Mouse (Mus musculus) T-cell, adult 2 months (primary cell): ENCODE measurements at regions not wholly inside any gene's neighbourhood (a gene's known extent, or its start where the extent isn't known, plus 50 kb on each side); places are given as distances from the start of the nearest gene placed in this dataset.

Source experiments
- DNase-seq: peaks from one replicate; pipeline ENCODE4 v3.0.0; 2022; ENCODE audit warnings: low spot score

- DNase-seq: no peak
Observed at GRCm38 (mm10) chr12:25382961-25383360, 286.0 kb upstream of the Id2 start.

DNA sequence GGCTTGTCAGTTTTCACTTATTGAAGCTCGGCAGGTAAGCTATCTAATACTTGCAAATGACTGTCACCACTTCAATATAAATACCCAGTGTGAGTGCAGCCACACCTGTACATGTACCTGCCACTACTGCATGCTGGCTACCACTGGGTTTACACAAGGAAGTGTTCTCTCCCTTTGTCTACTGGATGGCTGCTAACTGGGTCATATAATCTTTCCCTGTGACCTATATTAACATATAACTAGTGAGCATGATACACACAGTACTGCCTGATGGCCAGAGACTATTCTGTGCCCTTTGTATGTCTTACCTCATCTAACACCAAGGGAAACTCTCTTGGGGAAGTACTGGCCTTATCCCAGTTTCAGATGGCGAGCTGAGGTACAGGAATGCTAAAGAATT is 285.5 kb upstream of the Id2 start:
- DNase-seq: no peak

DNA sequence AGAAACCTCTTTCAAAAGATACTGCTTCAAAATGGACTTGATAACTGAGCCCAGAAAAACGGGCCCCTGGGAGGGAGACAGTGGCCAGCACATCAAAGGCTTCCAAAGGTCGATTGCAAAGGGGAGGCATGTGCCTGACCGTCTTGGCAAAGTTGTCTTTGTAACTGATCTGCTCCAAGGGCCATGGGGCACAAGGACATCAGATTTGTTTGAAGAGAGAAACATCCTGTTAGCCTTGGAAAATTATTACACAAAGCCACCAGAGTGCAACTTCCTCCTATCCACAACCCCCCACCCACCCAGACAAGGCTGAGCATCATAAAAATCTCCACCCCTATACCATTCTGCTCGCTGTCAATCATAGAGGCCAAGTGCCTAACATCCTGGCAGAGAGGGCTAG is 284.7 kb upstream of the Id2 start:
- no peak for DNase-seq

GRCm38 (mm10) chr12:25379996-25380395 is 283.1 kb upstream of the Id2 start:
- DNase-seq: no peak

GRCm38 (mm10) chr12:25379016-25379415 is 282.1 kb upstream of the Id2 start:
- no peak for DNase-seq

GRCm38 (mm10) chr12:25378036-25378645 is 281.2 kb upstream of the Id2 start:
- no peak for DNase-seq

DNA sequence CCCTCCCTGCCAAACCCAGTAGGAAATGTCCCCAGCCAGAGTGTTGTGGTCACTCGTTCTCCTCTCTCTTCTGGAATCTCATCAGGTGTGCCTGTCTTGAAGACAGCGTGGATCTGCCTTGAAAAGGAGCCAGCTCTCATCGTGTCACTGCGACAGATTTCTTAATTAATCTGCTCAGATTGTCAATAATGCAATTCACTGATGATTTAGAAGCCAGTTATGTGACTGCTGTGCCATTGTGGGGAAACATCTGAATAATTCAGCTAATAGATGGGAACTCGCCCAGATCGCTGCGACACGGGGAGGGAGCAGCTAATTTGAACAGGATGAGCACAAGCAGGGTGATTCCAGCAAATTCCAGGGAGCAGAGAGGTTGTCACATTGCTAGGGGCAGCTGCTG is 279.5 kb upstream of the Id2 start:
- DNase-seq: no peak

DNA sequence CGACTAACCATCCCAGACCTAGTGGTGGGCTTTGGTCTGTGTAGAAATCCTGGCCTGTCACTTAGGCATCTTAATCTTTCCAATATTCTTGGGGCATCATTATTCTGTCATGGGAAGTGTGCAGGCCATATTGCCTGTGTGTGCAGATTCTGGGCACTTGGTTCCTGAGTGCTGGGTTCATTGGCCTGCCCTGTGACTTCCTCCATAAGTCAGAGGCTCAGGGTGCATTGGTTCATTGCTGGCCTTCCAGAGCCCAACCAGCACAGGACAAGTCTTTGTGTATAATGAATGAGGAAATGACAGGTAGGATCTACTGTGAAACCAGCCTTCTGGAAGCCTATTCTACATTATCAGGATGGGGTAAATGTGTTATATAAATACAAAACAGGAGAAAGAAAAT is 270.6 kb upstream of the Id2 start:
- no peak for DNase-seq

GRCm38 (mm10) chr12:25365600-25366267 is 268.8 kb upstream of the Id2 start:
- DNase-seq: no peak

DNA sequence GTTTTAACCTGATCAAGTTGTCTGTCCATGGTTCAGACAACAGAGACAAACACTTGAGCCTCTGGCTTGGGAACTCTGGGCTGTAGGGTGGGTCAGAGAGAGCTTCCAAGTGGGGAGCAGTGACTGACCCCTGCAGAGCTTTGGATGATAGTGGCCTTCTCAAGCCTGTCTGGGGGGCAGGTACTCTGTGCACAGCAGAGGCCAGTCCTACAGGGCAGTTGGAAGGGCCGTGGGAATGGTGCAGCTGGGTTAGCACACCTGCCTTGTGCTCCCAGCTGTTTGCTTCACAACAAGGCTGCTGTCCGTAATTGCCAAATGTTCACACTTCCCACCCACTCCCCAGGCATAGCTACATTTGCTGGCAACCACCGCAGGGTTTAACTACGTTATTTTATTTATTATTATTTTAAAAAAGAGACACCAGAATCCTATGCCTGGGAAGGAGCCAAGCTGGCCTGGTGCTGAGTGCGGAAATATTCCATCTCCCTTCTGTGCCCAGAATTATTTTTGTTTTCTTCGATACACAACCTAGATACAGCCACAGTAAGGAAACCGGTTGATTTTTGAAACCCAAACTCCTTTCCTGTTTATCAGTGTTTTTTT is 268.1 kb upstream of the Id2 start:
- DNase-seq: no peak

GRCm38 (mm10) chr12:25363839-25364238 is 266.9 kb upstream of the Id2 start:
- DNase-seq: no peak

DNA sequence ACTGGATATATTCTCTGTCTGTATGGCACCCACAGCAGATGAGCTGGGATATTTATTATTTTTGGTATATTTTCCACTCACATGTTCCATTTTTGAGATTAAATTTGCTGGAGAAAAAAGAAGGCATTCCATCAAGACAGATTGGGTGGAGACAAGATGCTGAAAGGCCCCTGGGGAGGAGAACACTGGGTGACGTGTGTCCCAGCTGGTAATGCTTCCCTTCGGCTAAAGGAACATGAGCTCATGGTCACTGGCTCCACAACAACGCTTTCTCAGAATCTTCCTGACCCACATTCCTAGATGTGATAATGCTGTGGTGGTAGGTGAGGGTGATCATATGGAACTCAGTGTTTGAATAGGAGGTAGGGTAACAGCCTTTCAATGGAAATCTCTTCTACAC is 266.4 kb upstream of the Id2 start:
- no peak for DNase-seq

GRCm38 (mm10) chr12:25362771-25363170 is 265.8 kb upstream of the Id2 start:
- DNase-seq: no peak

DNA sequence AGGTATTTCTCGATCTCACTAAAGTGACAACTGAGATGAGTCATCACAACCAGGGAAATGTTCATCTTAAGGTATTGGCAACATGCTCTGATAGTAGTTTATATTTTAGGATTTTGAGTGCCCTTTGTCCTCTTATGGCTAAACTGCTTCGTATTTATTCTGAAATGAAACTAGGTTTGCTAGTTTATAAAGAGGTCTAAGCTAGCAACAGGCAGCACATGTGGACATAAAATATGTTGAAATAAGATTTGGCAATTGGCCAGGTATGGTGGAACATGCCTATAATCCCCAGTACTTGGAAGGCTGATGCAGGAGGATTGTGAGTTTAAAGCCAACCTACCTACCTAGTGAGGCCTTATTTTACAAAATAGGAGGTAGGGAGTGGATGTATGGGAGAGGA is 263.8 kb upstream of the Id2 start:
- DNase-seq: no peak

GRCm38 (mm10) chr12:25359931-25360330 is 263.0 kb upstream of the Id2 start:
- peak; percentile 75 for DNase-seq

DNA sequence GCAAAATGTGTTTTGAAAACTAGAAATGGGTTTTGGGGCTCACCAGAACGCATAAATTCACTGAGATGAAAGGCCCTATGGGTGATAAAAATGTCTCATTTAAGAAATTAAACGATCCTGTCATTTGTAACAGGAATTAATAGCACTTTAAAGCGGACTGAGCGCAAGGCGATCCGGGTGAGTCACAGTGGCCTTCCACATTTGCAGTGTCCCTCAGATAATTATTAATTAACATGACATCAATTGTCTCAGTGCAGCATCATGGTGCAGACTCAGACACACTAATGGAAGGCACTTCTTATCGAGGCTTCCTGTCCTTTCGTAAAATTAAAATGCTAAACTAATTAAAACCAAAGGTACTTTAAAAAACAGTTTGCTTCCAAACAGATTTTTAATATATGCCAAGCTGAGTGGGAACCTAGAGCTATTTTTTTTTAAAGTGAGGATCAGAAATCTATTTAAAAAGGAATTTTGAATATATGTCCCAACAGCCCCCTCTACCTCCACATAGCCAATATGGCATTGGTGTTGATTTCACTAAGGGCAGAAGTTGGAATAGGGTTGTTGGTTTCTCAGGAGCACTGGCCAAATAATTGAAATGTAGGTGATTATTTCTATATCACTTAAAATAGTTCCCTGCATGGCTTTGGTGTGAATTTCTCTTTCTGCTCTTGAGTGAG is 262.0 kb upstream of the Id2 start:
- no peak for DNase-seq

DNA sequence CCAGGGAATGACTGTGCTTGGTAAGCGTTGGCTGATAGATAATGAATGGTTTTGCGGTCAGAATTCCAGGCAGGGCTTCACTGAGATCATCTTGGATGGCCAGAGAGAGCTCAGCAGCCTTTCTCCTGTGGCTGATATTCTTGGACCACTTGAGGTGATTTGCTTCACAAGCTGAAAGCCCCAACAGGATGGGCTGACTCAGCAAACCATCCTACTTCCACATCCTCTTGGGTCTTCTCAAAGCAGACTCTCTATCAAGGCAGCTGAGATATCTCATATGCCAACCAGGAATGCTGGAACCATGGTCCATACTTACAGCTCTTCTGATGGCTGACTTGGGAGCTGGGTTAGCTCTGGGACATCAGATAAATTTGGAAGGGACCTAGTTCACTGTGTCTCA is 259.8 kb upstream of the Id2 start:
- no peak for DNase-seq

GRCm38 (mm10) chr12:25355217-25355616 is 258.3 kb upstream of the Id2 start:
- DNase-seq: no peak

DNA sequence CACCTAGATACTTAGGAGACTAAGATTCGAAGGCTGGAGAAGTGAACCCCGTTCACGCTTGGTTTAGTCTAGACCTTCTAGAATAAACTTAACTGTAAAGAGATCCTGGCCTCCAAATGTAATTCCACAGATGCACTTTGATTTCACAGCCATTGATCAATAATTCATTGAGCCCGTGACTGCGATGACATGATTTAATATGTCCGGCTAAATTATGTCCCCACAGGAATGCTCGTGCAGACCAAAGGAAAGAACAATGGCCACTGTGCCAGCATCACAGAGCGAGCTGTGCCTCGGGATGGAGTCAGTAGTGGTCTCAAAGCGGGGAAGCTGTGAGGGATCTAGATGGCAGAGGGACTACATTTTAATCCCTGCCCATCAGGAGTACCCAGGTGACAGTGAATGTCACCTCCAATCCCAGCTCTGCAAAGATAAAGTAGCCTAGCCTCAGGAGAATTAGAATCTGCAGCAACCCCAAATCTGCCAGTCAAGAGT is 256.5 kb upstream of the Id2 start:
- no peak for DNase-seq

DNA sequence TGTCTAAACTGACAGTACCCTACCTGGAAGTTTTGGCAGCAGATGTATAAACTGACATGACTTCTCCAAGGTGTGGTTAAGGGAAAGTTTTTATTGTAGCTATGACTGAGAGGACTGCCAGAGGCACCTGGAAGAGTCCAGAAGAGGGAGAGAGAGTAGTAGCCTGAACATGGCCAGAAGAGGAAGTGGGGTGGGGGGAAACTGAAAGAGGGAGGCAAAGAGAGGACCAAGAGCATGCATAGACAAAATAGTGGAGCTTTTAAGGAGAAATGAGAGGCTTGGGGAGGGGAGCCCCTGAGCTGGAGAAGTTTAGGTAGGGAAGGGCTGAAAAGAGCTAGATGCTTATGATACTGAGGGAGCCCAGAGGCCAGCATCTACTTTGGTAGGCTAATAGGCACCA is 255.2 kb upstream of the Id2 start:
- no peak for DNase-seq

GRCm38 (mm10) chr12:25344354-25344753 is 247.4 kb upstream of the Id2 start:
- DNase-seq: no peak

GRCm38 (mm10) chr12:25338771-25339170 is 241.8 kb upstream of the Id2 start:
- peak; percentile 6 for DNase-seq

GRCm38 (mm10) chr12:25335930-25336329 is 239.0 kb upstream of the Id2 start:
- DNase-seq: no peak
